Mouse (Mus musculus): ENCODE data around the gene Lyl1.

- TF ChIP-seq CTCF (IDR thresholded peaks at IDR 0.05; ENCODE audit: extremely low read depth, insufficient read length, insufficient replicate concordance, low read depth, low read length) (no peak), POLR2A (IDR thresholded peaks at IDR 0.05; ENCODE audit: low read depth, low read length) (no peak)
Measured at GRCm38 (mm10) chr8:84698929-84699401, 2.3 kb upstream of the Lyl1 start.
